Mouse (Mus musculus) CH12.LX (cell line): ENCODE measurements at regions not wholly inside any gene's neighbourhood (a gene's known extent, or its start where the extent isn't known, plus 50 kb on each side); places are given as distances from the start of the nearest gene placed in this dataset.

Experiments
- DNase-seq: peaks from one replicate; pipeline ENCODE4 v3.0.0-alpha.2; 2013; ENCODE audit errors: extremely low read depth
- H3K27ac ChIP-seq: 2 replicates; pipeline ENCODE4 v1.5.1; 2012; ENCODE audit warnings: low read depth, mild to moderate bottlenecking, control low read depth, moderate library complexity; ENCODE audit not compliant: insufficient read depth
- H3K27me3 ChIP-seq: replicated peaks from 2 replicates; pipeline ENCODE3; 2012; ENCODE audit warnings: inconsistent platforms
- H3K36me3 ChIP-seq, 2 experiments: replicated peaks in 1 of 2; 2 replicates each; pipeline versions ENCODE3 to v1.6.1; 2012; ENCODE audit warnings: inconsistent platforms in 1 of 2, low read length in 1 of 2, mild to moderate bottlenecking in 1 of 2, mixed read lengths in 1 of 2, moderate library complexity in 1 of 2; ENCODE audit not compliant: control insufficient read depth in 1 of 2, insufficient read depth in 1 of 2
- H3K4me1 ChIP-seq, 2 experiments: 2 replicates each; pipeline ENCODE4 v1.6.1; 2012; ENCODE audit warnings: inconsistent platforms in 1 of 2, moderate library complexity in 1 of 2; ENCODE audit not compliant: insufficient read depth in 2 of 2, control insufficient read depth in 1 of 2
- H3K4me2 ChIP-seq: 2 replicates; pipeline ENCODE4 v1.6.1; 2012; ENCODE audit warnings: low read depth, mild to moderate bottlenecking, control low read depth; ENCODE audit not compliant: poor library complexity, insufficient read depth, severe bottlenecking
- H3K4me3 ChIP-seq, 3 experiments: fragments of 150-350 bp in 1 of 3; sonication (generic) in 1 of 3; replicated peaks in 1 of 3; 2 replicates each; pipeline versions ENCODE3 to v1.5.1; 2011 to 2012; ENCODE audit warnings: low read depth in 2 of 3, low read length in 2 of 3, mild to moderate bottlenecking in 2 of 3, moderate library complexity in 2 of 3, control low read depth in 1 of 3, improper control_type of control experiment in 1 of 3, inconsistent platforms in 1 of 3, mixed read lengths in 1 of 3; ENCODE audit not compliant: poor library complexity in 1 of 3
- H3K79me2 ChIP-seq: replicated peaks from 2 replicates; pipeline ENCODE4 v1.6.1; 2012; ENCODE audit warnings: mild to moderate bottlenecking, moderate library complexity; ENCODE audit not compliant: control insufficient read depth, poor library complexity, insufficient read depth, severe bottlenecking; ENCODE audit errors: extremely low read depth
- H3K9ac ChIP-seq: 2 replicates; pipeline ENCODE4 v1.6.1; 2012; ENCODE audit warnings: low read depth, mild to moderate bottlenecking, control low read depth, moderate library complexity; ENCODE audit not compliant: insufficient read depth
- H3K9me3 ChIP-seq: replicated peaks from 2 replicates; pipeline ENCODE3; 2012; ENCODE audit warnings: low read length, inconsistent platforms, mixed read lengths
- CHD1 ChIP-seq: IDR thresholded peaks from 2 replicates; pipeline ENCODE4 v1.6.1; 2012; ENCODE audit warnings: low read depth, low read length, improper control_type of control experiment, inconsistent platforms
- CTCF ChIP-seq, 2 experiments: IDR thresholded peaks in 1 of 2; conservative IDR thresholded peaks in 1 of 2; 2 replicates each; pipeline ENCODE4 v1.5.1; 2011 to 2012; ENCODE audit warnings: low read depth in 2 of 2, low read length in 2 of 2, improper control_type of control experiment in 1 of 2, inconsistent platforms in 1 of 2, mild to moderate bottlenecking in 1 of 2, moderate library complexity in 1 of 2
- ELF1 ChIP-seq: IDR thresholded peaks from 2 replicates; pipeline ENCODE4 v1.6.1; 2014; ENCODE audit warnings: low read depth, mild to moderate bottlenecking, inconsistent platforms, low read length, improper control_type of control experiment
- ETS1 ChIP-seq: conservative IDR thresholded peaks from 2 replicates; pipeline ENCODE4 v1.6.1; 2012; ENCODE audit warnings: low read depth, mild to moderate bottlenecking, inconsistent platforms, low read length, improper control_type of control experiment, moderate library complexity
- GABPA ChIP-seq: IDR thresholded peaks from 2 replicates; pipeline ENCODE4 v1.6.1; 2012; ENCODE audit warnings: low read depth, low read length, improper control_type of control experiment, inconsistent platforms; ENCODE audit not compliant: insufficient replicate concordance
- IRF4 ChIP-seq: IDR thresholded peaks from 2 replicates; pipeline ENCODE4 v1.6.1; 2014; ENCODE audit warnings: low read depth, mild to moderate bottlenecking, inconsistent platforms, low read length, improper control_type of control experiment
- JUN ChIP-seq: IDR thresholded peaks from 2 replicates; pipeline ENCODE4 v1.6.1; 2011; ENCODE audit warnings: low read depth, mild to moderate bottlenecking, low read length, improper control_type of control experiment, moderate library complexity; ENCODE audit not compliant: insufficient read depth
- JUND ChIP-seq: conservative IDR thresholded peaks from 2 replicates; pipeline ENCODE4 v1.6.1; 2011; ENCODE audit warnings: low read depth, low read length, improper control_type of control experiment
- NRF1 ChIP-seq: IDR thresholded peaks from 2 replicates; pipeline ENCODE4 v1.6.1; 2014; ENCODE audit warnings: low read depth, mild to moderate bottlenecking, inconsistent platforms, low read length, improper control_type of control experiment, moderate library complexity
- POLR2A ChIP-seq: IDR thresholded peaks from 2 replicates; pipeline ENCODE4 v1.6.1; 2011; ENCODE audit warnings: low read depth, mild to moderate bottlenecking, improper control_type of control experiment, low read length
- SIN3A ChIP-seq: IDR thresholded peaks from 2 replicates; pipeline ENCODE4 v1.6.1; 2012; ENCODE audit warnings: low read length, improper control_type of control experiment, inconsistent platforms
- USF1 ChIP-seq: IDR thresholded peaks from 2 replicates; pipeline ENCODE4 v1.6.1; 2014; ENCODE audit warnings: low read depth, mild to moderate bottlenecking, inconsistent platforms, low read length, improper control_type of control experiment
- ZC3H11A ChIP-seq: IDR thresholded peaks from 2 replicates; pipeline ENCODE4 v1.6.1; 2012; ENCODE audit warnings: low read depth, mild to moderate bottlenecking, inconsistent platforms, low read length, improper control_type of control experiment
- ZNF384 ChIP-seq: IDR thresholded peaks from 2 replicates; pipeline ENCODE4 v1.6.1; 2012; ENCODE audit warnings: low read depth, low read length, improper control_type of control experiment, inconsistent platforms
- dilution Hi-C: fragments of 300-500 bp; cut with MboI; formaldehyde crosslinking; loops from 2 replicates; pipeline ENCODE4 v1.14.3; 2020; ENCODE audit warnings: low sequenced_read_pairs; ENCODE audit not compliant: extremely low pct_unique_long_range_greater_than_20kb, extremely low pct_ligation_motif_present
- in situ Hi-C: fragments of 300-500 bp; cut with MboI; formaldehyde crosslinking; loops from 3 replicates; pipeline ENCODE4 v1.14.3; 2019; ENCODE audit warnings: low sequenced_read_pairs, low pct_ligation_motif_present, low pct_unique_long_range_greater_than_20kb, mixed read lengths

- in situ Hi-C loops, result no loop called here
- no peak overlapping the region for H3K4me2 ChIP-seq
- DNase-seq, result no peak
- H3K9me3 ChIP-seq, result no peaks in the 10 kb centered on the region
- no peak overlapping the region for H3K9ac ChIP-seq
- dilution Hi-C loops, result no loop called here
- H3K4me1 ChIP-seq, result no peaks in the 10 kb centered on the region
- H3K27ac ChIP-seq, result no peak overlapping the region
- TF ChIP-seq GABPA (no peak), IRF4 (no peak), NRF1 (no peak), CTCF (conservative IDR thresholded peaks at IDR 0.05 in 1 of 2, IDR thresholded peaks at IDR 0.05 in 1 of 2; ENCODE audit: low read depth in 2 of 2, low read length in 2 of 2) (no peak), USF1 (no peak), SIN3A (no peak), CHD1 (no peak), JUND (no peak)
- H3K4me3 ChIP-seq, result no peak overlapping the region
- no peaks in the 10 kb centered on the region for H3K36me3 ChIP-seq
- no peaks in the 10 kb centered on the region for H3K27me3 ChIP-seq
- H3K79me2 ChIP-seq, result no peaks in the 10 kb centered on the region
Measured at GRCm38 (mm10) chr12:9751261-9752078, 181.6 kb downstream of the Osr1 start.

GRCm38 (mm10) chr12:9752079-9752450 lies 182.1 kb downstream of the Osr1 start:
- H3K27ac ChIP-seq, result no peak overlapping the region
- no peaks in the 10 kb centered on the region for H3K27me3 ChIP-seq
- no peaks in the 10 kb centered on the region for H3K9me3 ChIP-seq
- dilution Hi-C loops, result no loop called here
- no peak overlapping the region for H3K9ac ChIP-seq
- in situ Hi-C loops, result no loop called here
- no peak overlapping the region for H3K4me3 ChIP-seq
- H3K4me2 ChIP-seq, result no peak overlapping the region
- H3K4me1 ChIP-seq, result no peaks in the 10 kb centered on the region
- DNase-seq, result no peak
- no peak for TF ChIP-seq NRF1
- no peak for TF ChIP-seq ELF1
- no peak for TF ChIP-seq ZC3H11A
- TF ChIP-seq JUND, result no peak
- TF ChIP-seq POLR2A, result no peak
- TF ChIP-seq JUN, result no peak
- TF ChIP-seq USF1, result no peak
- no peaks in the 10 kb centered on the region for H3K79me2 ChIP-seq
- no peaks in the 10 kb centered on the region for H3K36me3 ChIP-seq

GRCm38 (mm10) chr12:9756411-9756810 lies 186.5 kb downstream of the Osr1 start:
- TF ChIP-seq ETS1, result no peak
- TF ChIP-seq ZNF384, result no peak
- no peak overlapping the region for H3K4me3 ChIP-seq
- no peaks in the 10 kb centered on the region for H3K36me3 ChIP-seq
- dilution Hi-C loops, result no loop called here
- H3K9me3 ChIP-seq, result no peaks in the 10 kb centered on the region
- no peak overlapping the region for H3K9ac ChIP-seq
- in situ Hi-C loops, result no loop called here
- no peaks in the 10 kb centered on the region for H3K79me2 ChIP-seq
- no peaks in the 10 kb centered on the region for H3K27me3 ChIP-seq
- no peak overlapping the region for H3K4me2 ChIP-seq
- no peaks in the 10 kb centered on the region for H3K4me1 ChIP-seq
- no peak overlapping the region for H3K27ac ChIP-seq
- DNase-seq, result no peak
